Mouse (Mus musculus): ENCODE results near the gene Serp2.

- TF ChIP-seq EP300 (IDR thresholded peaks at IDR 0.05; ENCODE audit: low read depth) (no peak), CTCF (IDR thresholded peaks at IDR 0.05; ENCODE audit: low read depth) (no peak)
Measured at GRCm38 (mm10) chr14:76579660-76580061, 23.0 kb upstream of the Serp2 start.

Measured in heart, postnatal 0 days (tissue).